Mouse (Mus musculus): ENCODE data around the gene Stard3. TPM values are rescaled to one million over a fixed set of nuclear protein-coding genes. Genes with fewer than 3 reads are reported as not detected.
A peak's percentile ranks its signal among the peaks of the same experiment; 100 is the strongest.

Gene Stard3
- polyA plus RNA-seq, 1 experiment from 2014 or later: 45.6 TPM

- Histone ChIP-seq H3K27ac (ENCODE audit: low read depth, low read length) (no peak overlapping the region), H3K9me3 (ENCODE audit: control insufficient read depth, low read length) (no peaks in the 10 kb centered on the region), H3K9ac (ENCODE audit: low read length) (no peak overlapping the region), H3K36me3 (ENCODE audit: control insufficient read depth, insufficient read depth, low read length) (no peaks in the 10 kb centered on the region), H3K4me1 (ENCODE audit: control insufficient read depth, insufficient read depth, low read length) (peaks cover 19% of the 10 kb centered on the region), H3K4me2 (ENCODE audit: low read depth) (no peak overlapping the region), H3K27me3 (ENCODE audit: control insufficient read depth, insufficient read depth, low read length) (no peaks in the 10 kb centered on the region), H3K4me3 (ENCODE audit: low read depth, low read length) (no peak overlapping the region)
- DNase-seq (ENCODE audit: low spot score) (no peak), ATAC-seq (ENCODE audit: insufficient read depth, low FRiP score, low TSS enrichment) (no peak)
- WGBS: 89% methylated on average over 5 of the region's 5 CpGs
These were observed 6.2 kb downstream of the Stard3 start for GRCm38 (mm10) chr11:98364410-98364809.

- no peak overlapping the region for H3K9ac ChIP-seq (ENCODE audit: low read length)
- no peak overlapping the region for H3K27ac ChIP-seq (ENCODE audit: low read depth, low read length)
- H3K4me1 ChIP-seq (ENCODE audit: control insufficient read depth, insufficient read depth, low read length): peaks cover 9% of the 10 kb centered on the region
- H3K36me3 ChIP-seq (ENCODE audit: control insufficient read depth, insufficient read depth, low read length): no peaks in the 10 kb centered on the region
- DNase-seq (ENCODE audit: low spot score): no peak
- H3K4me3 ChIP-seq (ENCODE audit: low read depth, low read length): no peak overlapping the region
- ATAC-seq (ENCODE audit: insufficient read depth, low FRiP score, low TSS enrichment): no peak
- WGBS: 78% methylated on average over 10 of the region's 10 CpGs
- no peaks in the 10 kb centered on the region for H3K27me3 ChIP-seq (ENCODE audit: control insufficient read depth, insufficient read depth, low read length)
- no peaks in the 10 kb centered on the region for H3K9me3 ChIP-seq (ENCODE audit: control insufficient read depth, low read length)
- H3K4me2 ChIP-seq (ENCODE audit: low read depth): no peak overlapping the region
These were observed 8.1 kb downstream of the Stard3 start for GRCm38 (mm10) chr11:98366290-98366689.

- ATAC-seq (ENCODE audit: insufficient read depth, low FRiP score, low TSS enrichment): no peak
- DNase-seq (ENCODE audit: low spot score): no peak
- H3K27ac ChIP-seq (ENCODE audit: low read depth, low read length): no peak overlapping the region
- H3K4me3 ChIP-seq (ENCODE audit: low read depth, low read length): no peak overlapping the region
- WGBS: 83% methylated on average over 10 of the region's 10 CpGs
- no peak overlapping the region for H3K4me2 ChIP-seq (ENCODE audit: low read depth)
- H3K9me3 ChIP-seq (ENCODE audit: control insufficient read depth, low read length): no peaks in the 10 kb centered on the region
- H3K27me3 ChIP-seq (ENCODE audit: control insufficient read depth, insufficient read depth, low read length): no peaks in the 10 kb centered on the region
- H3K9ac ChIP-seq (ENCODE audit: low read length): no peak overlapping the region
- H3K4me1 ChIP-seq (ENCODE audit: control insufficient read depth, insufficient read depth, low read length): peaks cover 14% of the 10 kb centered on the region
- no peaks in the 10 kb centered on the region for H3K36me3 ChIP-seq (ENCODE audit: control insufficient read depth, insufficient read depth, low read length)
These were observed 9.1 kb downstream of the Stard3 start for GRCm38 (mm10) chr11:98367171-98367862.

GRCm38 (mm10) chr11:98367863-98368186 is 9.7 kb downstream of the Stard3 start:
- DNase-seq (ENCODE audit: low spot score) (no peak), ATAC-seq (ENCODE audit: insufficient read depth, low FRiP score, low TSS enrichment) (no peak)
- H3K4me3 ChIP-seq (ENCODE audit: low read depth, low read length): no peak overlapping the region
- H3K27me3 ChIP-seq (ENCODE audit: control insufficient read depth, insufficient read depth, low read length): no peaks in the 10 kb centered on the region
- H3K4me2 ChIP-seq (ENCODE audit: low read depth): no peak overlapping the region
- no peaks in the 10 kb centered on the region for H3K36me3 ChIP-seq (ENCODE audit: control insufficient read depth, insufficient read depth, low read length)
- H3K4me1 ChIP-seq (ENCODE audit: control insufficient read depth, insufficient read depth, low read length): peaks cover 14% of the 10 kb centered on the region
- H3K27ac ChIP-seq (ENCODE audit: low read depth, low read length): no peak overlapping the region
- no peaks in the 10 kb centered on the region for H3K9me3 ChIP-seq (ENCODE audit: control insufficient read depth, low read length)
- WGBS: 83% methylated on average over 7 of the region's 7 CpGs
- no peak overlapping the region for H3K9ac ChIP-seq (ENCODE audit: low read length)

GRCm38 (mm10) chr11:98369337-98369736 is 11.2 kb downstream of the Stard3 start:
- Histone ChIP-seq H3K9ac (ENCODE audit: low read length) (no peak overlapping the region), H3K9me3 (ENCODE audit: control insufficient read depth, low read length) (no peaks in the 10 kb centered on the region), H3K27me3 (ENCODE audit: control insufficient read depth, insufficient read depth, low read length) (no peaks in the 10 kb centered on the region), H3K4me3 (ENCODE audit: low read depth, low read length) (no peak overlapping the region), H3K27ac (ENCODE audit: low read depth, low read length) (no peak overlapping the region), H3K4me1 (ENCODE audit: control insufficient read depth, insufficient read depth, low read length) (peaks cover 14% of the 10 kb centered on the region), H3K36me3 (ENCODE audit: control insufficient read depth, insufficient read depth, low read length) (0 out of 2 replicates have a peak, but pooled peaks cover 3% of the 10 kb centered on the region), H3K4me2 (ENCODE audit: low read depth) (no peak overlapping the region)
- ATAC-seq (ENCODE audit: insufficient read depth, low FRiP score, low TSS enrichment) (no peak), DNase-seq (ENCODE audit: low spot score) (no peak)
- 88% methylated on average over 6 of the region's 6 CpGs for WGBS

GRCm38 (mm10) chr11:98370588-98370987 is 12.4 kb downstream of the Stard3 start:
- DNase-seq (ENCODE audit: low spot score) (no peak), ATAC-seq (ENCODE audit: insufficient read depth, low FRiP score, low TSS enrichment) (no peak)
- Histone ChIP-seq H3K9me3 (ENCODE audit: control insufficient read depth, low read length) (no peaks in the 10 kb centered on the region), H3K4me2 (ENCODE audit: low read depth) (no peak overlapping the region), H3K4me1 (ENCODE audit: control insufficient read depth, insufficient read depth, low read length) (peaks cover 14% of the 10 kb centered on the region), H3K27ac (ENCODE audit: low read depth, low read length) (no peak overlapping the region), H3K36me3 (ENCODE audit: control insufficient read depth, insufficient read depth, low read length) (0 out of 2 replicates have a peak, but pooled peaks cover 5% of the 10 kb centered on the region), H3K4me3 (ENCODE audit: low read depth, low read length) (no peak overlapping the region), H3K27me3 (ENCODE audit: control insufficient read depth, insufficient read depth, low read length) (no peaks in the 10 kb centered on the region), H3K9ac (ENCODE audit: low read length) (no peak overlapping the region)
- 82% methylated on average over 2 of the region's 2 CpGs for WGBS

GRCm38 (mm10) chr11:98371556-98372240 is 13.5 kb downstream of the Stard3 start:
- ATAC-seq (ENCODE audit: insufficient read depth, low FRiP score, low TSS enrichment): peak; percentile 41
- WGBS: 39% methylated on average over 10 of the region's 10 CpGs
- DNase-seq (ENCODE audit: low spot score): peak; percentile 62
- Histone ChIP-seq H3K9ac (ENCODE audit: low read length) (no peak overlapping the region; the same call in 1 of the 2 replicates), H3K4me3 (ENCODE audit: low read depth, low read length) (no peak overlapping the region), H3K4me1 (ENCODE audit: control insufficient read depth, insufficient read depth, low read length) (peaks cover 14% of the 10 kb centered on the region), H3K4me2 (ENCODE audit: low read depth) (0 out of 2 replicates have a peak overlapping the region, but pooled peaks have one; percentile 7), H3K36me3 (ENCODE audit: control insufficient read depth, insufficient read depth, low read length) (peaks cover 7% of the 10 kb centered on the region; the same call in 1 of the 2 replicates), H3K27ac (ENCODE audit: low read depth, low read length) (no peak overlapping the region), H3K27me3 (ENCODE audit: control insufficient read depth, insufficient read depth, low read length) (no peaks in the 10 kb centered on the region), H3K9me3 (ENCODE audit: control insufficient read depth, low read length) (no peaks in the 10 kb centered on the region)

- DNase-seq (ENCODE audit: low spot score): peak; percentile 73
- Histone ChIP-seq H3K4me1 (ENCODE audit: control insufficient read depth, insufficient read depth, low read length) (peaks cover 14% of the 10 kb centered on the region), H3K4me2 (ENCODE audit: low read depth) (no peak overlapping the region), H3K36me3 (ENCODE audit: control insufficient read depth, insufficient read depth, low read length) (peaks cover 7% of the 10 kb centered on the region; the same call in 1 of the 2 replicates), H3K4me3 (ENCODE audit: low read depth, low read length) (no peak overlapping the region), H3K9me3 (ENCODE audit: control insufficient read depth, low read length) (no peaks in the 10 kb centered on the region), H3K27ac (ENCODE audit: low read depth, low read length) (no peak overlapping the region), H3K27me3 (ENCODE audit: control insufficient read depth, insufficient read depth, low read length) (no peaks in the 10 kb centered on the region), H3K9ac (ENCODE audit: low read length) (no peak overlapping the region; the same call in 1 of the 2 replicates)
- no peak for ATAC-seq (ENCODE audit: insufficient read depth, low FRiP score, low TSS enrichment)
- 6% methylated on average over 2 of the region's 2 CpGs for WGBS
These were observed 14.2 kb downstream of the Stard3 start for GRCm38 (mm10) chr11:98372406-98372805.

GRCm38 (mm10) chr11:98373244-98373643 is 15.1 kb downstream of the Stard3 start:
- ATAC-seq (ENCODE audit: insufficient read depth, low FRiP score, low TSS enrichment): no peak
- peaks cover 12% of the 10 kb centered on the region; the same call in 1 of the 2 replicates for H3K36me3 ChIP-seq (ENCODE audit: control insufficient read depth, insufficient read depth, low read length)

More at GRCm38 (mm10) chr11:98373244-98373643, 15.1 kb downstream of the Stard3 start:
- H3K9ac ChIP-seq (ENCODE audit: low read length): no peak overlapping the region
- no peak for DNase-seq (ENCODE audit: low spot score)
- no peaks in the 10 kb centered on the region for H3K9me3 ChIP-seq (ENCODE audit: control insufficient read depth, low read length)
- peaks cover 14% of the 10 kb centered on the region for H3K4me1 ChIP-seq (ENCODE audit: control insufficient read depth, insufficient read depth, low read length)
- no peak overlapping the region for H3K4me2 ChIP-seq (ENCODE audit: low read depth)
- H3K27me3 ChIP-seq (ENCODE audit: control insufficient read depth, insufficient read depth, low read length): no peaks in the 10 kb centered on the region
- no peak overlapping the region for H3K4me3 ChIP-seq (ENCODE audit: low read depth, low read length)
- no peak overlapping the region for H3K27ac ChIP-seq (ENCODE audit: low read depth, low read length)
- 90% methylated on average over 6 of the region's 6 CpGs for WGBS

Data from neural tube, embryonic 11.5 days (tissue).